Mouse (Mus musculus): Measurements from ENCODE around the gene Smim12.

Smim12 gene

GRCm38 (mm10) chr4:127235742-127236487 lies 7.7 kb upstream of the Smim12 start:
- in situ Hi-C loops (cut with MseI, MboI): no loop called here

- in situ Hi-C loops (cut with MseI, MboI): no loop called here
These were observed 7.0 kb upstream of the Smim12 start for GRCm38 (mm10) chr4:127236631-127237030.

GRCm38 (mm10) chr4:127237271-127237670 lies 6.3 kb upstream of the Smim12 start:
- in situ Hi-C loops (cut with MseI, MboI): no loop called here

GRCm38 (mm10) chr4:127242696-127243095 lies 888 bp upstream of the Smim12 start:
- in situ Hi-C loops (cut with MseI, MboI): no loop called here

- in situ Hi-C loops (cut with MseI, MboI): no loop called here
These were observed 369 bp downstream of the Smim12 start for GRCm38 (mm10) chr4:127243953-127244352.

GRCm38 (mm10) chr4:127249701-127250349 lies 6.2 kb downstream of the Smim12 start:
- in situ Hi-C loops (cut with MseI, MboI): loop anchor here (5.0 kb wide), 1 partner anchor 67 kb away; no protein-coding TSS in a partner anchor

DNA sequence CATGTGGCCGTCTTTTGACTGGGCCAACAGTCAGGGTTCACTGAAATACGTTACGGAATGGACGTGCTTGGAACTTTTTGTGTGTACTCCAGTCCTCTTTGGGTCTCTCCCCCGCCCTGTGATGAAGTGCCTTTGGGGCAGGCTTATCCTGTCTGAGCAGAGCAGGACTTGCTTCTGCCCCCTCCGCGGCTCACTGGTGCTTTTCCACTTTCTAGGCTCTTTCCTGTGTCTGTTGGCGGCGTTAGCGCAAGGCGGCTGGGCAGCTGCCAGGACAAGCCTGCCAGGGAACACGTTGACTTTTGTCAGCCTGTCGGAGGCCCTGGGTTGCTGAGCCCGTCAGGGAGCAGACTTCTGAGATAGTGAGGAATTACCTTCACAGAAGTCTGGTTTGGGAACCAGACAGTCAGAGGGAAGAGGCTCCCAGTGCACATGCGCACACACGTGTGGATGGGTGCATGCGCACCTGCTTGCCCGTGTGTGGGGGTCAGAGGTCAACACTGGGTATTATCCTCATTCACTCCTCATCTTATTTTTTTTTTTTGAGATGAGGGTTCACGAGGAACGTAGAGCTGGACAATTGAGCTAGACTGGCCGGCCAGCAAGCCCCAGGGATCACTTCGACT lies 8.5 kb downstream of the Smim12 start:
- in situ Hi-C loops (cut with MseI, MboI): loop anchor here (5.0 kb wide), 1 partner anchor 65 kb away; no protein-coding TSS in a partner anchor

DNA sequence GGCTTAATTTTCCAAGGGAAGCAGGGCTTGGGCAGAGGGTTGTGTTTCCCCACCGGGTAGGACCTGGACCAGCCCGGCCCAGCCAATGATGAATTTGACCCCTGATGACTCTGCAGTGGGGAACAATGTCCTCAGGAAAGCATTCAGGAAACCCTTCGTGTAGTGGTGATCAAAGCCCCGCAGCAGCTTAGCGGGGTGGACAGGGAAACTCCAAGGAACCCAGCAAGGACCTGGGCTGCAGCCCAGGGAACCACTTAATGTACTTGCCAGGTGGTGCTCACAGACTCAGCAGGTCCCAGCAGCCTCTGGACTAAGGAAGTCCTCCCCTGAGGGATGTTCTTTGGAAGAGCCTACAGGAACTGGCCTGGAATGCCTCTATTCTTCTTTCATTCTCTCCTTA lies 13.2 kb downstream of the Smim12 start:
- in situ Hi-C loops (cut with MseI, MboI): no loop called here

GRCm38 (mm10) chr4:127258186-127258897 lies 14.8 kb downstream of the Smim12 start:
- in situ Hi-C loops (cut with MseI, MboI): no loop called here

DNA sequence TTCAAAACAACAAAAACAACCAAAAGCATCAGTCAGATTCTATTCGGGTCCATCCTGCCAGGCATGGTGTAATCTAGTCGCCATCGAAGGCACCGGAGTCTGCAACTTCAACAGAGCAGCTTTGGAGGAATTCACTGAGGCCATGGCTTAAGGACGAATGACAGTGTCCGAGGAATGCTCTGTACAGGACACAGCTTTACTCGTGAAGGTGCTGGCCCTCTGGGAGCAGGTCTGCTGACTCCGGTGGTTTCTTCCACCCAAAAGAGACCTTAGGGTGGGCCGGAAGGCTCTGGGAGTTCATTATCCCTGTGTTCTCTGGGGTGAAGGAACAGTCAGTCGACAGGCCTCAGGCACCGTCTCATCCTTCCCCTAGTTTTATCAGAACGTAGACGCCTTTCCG lies 18.0 kb downstream of the Smim12 start:
- in situ Hi-C loops (cut with MseI, MboI): no loop called here

- in situ Hi-C loops (cut with MseI, MboI): no loop called here
These were observed 20.0 kb downstream of the Smim12 start for GRCm38 (mm10) chr4:127263438-127264182.

DNA sequence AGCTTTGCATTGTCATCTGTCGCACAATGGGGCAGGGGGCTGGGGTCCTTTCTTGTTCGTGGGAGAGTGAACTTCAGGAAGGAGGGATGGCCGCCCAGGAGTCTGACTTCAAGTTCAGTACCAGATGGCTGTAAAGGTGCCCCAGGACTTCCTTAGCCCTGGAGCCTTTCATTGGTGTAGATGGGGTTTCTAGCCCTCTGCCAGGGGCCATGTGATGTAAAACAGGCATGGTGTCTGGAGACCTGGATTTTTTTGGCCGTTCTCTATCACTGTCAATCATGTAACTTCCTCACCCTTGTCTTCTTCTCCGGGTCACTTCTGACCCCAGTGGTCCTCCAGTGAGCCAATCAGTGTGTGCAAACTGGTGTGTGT lies 20.6 kb downstream of the Smim12 start:
- in situ Hi-C loops (cut with MseI, MboI): no loop called here

GRCm38 (mm10) chr4:127278451-127279001 lies 34.9 kb downstream of the Smim12 start:
- in situ Hi-C loops (cut with MseI, MboI): no loop called here

DNA sequence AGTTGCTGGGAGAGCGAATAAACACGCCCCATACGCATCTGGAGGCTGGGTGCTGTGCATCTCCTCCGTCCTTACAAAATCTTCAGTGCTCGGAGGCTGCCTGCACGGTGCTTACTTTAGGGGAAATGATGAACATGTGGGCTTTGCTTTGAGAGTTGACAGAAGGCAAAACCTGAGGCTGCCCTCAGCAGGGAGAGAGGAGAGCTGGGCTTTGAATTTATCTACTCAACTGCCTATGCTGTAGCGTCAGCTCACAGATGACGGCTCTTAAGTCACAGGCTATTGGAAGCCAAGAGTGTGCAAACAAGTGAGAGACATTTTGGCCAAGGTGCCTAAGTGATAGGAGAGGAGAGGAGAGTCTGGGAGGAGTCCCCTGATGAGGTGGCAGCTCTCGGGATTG lies 35.7 kb downstream of the Smim12 start:
- in situ Hi-C loops (cut with MseI, MboI): no loop called here

DNA sequence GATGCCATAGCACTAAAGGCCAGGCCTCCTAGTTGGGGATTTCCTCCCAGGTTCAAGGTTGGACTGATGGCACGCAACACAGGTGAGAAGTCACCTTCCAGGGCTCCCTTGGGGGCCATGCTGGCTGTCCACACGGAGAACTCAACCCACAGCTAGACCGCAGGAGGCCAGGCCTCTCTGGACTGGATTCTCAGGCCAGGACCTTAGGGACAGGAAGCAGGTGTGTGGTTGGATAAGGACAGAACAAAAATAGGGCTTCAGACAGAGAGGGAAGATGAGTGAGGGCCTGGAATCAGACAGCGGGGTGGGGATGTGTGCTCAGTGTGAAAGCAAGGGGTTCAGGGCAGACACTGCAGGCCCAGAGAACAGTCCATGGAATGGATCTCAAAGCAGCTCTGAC lies 43.3 kb downstream of the Smim12 start:
- in situ Hi-C loops (cut with MseI, MboI): no loop called here

DNA sequence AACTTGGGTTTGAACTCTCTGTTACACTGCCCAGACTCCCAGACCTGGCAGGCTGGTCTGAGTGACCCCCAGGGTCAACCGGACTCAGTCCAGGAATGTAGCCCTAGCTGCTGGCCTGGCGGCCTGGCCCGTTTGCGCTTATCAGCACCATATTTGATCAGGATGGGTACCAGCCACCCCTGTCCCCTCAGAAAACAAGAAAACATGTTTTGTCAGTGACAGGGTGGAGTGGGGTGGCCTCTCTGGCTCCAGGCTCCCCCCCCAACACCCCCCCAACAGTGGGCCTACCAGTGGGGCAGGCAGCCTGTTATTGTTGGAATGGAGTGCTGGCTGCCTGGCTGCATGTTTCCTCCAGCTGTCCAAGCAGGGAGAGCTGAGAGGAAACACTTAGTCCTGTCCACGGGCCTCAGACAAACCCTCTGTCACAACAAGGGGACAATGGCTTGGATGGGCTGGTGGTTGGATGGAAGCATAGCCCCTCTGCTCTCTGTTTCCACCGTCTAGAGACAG lies 45.5 kb downstream of the Smim12 start:
- in situ Hi-C loops (cut with MseI, MboI): no loop called here

GRCm38 (mm10) chr4:127292631-127293030 lies 49.0 kb downstream of the Smim12 start:
- in situ Hi-C loops (cut with MseI, MboI): no loop called here

Data from mouse trophoblast stem cell (cell line).